Mouse (Mus musculus): ENCODE measurements at regions not wholly inside any gene's neighbourhood (a gene's known extent, or its start where the extent isn't known, plus 50 kb on each side); places are given as distances from the start of the nearest gene placed in this dataset.
A peak's percentile ranks its signal among the peaks of the same experiment; 100 is the strongest.

DNA sequence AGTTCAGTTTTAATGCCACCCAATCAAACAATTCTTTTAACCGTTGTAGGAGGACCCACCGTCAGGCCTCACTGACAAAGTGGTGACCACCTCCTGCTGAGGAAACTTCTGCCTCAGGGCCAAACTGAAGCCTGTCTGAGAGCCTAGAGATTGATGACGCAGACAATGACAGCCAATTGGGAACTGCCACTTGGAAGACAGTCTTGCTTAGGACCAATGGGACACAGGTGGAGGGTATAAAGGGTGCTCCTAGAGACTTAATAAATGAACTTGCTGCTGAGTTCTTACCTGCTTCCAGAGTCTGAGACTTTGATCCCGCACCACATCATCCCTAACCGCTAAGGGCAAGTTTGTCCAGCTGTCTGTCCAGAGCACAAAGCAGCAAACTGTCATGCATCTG, 80.0 kb downstream of the Tbx4 start:
- no peak for DNase-seq (ENCODE audit: low spot score)

DNA sequence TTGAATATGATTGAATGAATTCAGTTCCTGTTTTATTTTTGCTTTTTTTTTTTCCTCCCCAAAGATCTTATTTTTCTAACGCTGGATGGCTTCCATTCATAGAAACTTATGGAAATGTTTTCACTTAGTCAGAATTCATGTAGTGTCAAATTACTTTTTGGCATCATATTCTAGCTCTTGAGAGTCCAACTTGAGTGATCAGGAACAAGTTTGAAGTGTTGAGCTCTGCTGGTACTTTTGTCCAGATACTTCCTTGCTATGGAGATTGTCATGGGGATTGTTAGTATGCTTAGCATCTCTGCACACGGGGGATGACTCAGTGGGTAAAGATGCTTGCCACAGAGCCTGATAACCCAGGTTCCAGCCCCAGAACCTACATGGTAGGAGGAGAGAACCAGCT, 84.1 kb downstream of the Tbx4 start:
- DNase-seq (ENCODE audit: low spot score), result no peak

DNA sequence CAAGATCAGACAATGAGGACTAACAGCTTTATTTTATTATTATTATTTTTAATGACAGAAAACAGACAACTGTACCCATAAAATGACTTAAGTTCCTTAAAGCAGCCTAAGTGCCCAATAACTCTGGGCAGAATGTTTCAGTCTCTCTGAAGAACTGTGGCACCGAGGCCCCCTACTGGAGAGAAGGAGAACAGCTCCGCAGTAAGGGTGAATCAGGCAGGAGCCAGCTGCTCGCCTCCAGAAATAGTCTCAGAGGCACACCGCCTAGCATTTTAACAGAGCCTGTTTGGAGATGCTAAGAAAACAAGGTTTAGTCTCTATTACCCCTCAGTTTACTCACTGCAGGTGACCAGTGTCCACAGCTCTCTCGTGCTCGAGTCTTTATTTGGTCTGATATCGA, 86.2 kb downstream of the Tbx4 start:
- peak; percentile 56 for DNase-seq (ENCODE audit: low spot score)

DNA sequence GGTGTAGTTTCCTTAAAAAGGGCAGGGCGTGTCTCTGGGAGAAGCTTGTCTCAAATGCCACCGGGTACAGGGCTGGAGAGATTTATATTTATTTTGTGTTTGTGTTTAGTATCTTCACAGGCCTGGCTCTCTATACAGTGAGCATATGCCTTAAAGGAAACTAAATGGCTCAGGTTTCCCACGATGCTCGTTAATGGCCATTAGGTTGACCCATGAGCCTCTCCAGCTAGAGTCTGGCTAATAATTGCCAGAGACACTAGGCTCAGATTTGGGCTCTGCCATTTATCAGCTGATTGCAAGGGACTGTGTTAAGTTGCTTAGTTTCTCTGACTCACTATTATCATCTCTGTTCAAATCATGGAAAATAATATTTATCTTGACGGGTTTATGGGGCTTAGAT, 87.5 kb downstream of the Tbx4 start:
- DNase-seq (ENCODE audit: low spot score), result no peak

DNA sequence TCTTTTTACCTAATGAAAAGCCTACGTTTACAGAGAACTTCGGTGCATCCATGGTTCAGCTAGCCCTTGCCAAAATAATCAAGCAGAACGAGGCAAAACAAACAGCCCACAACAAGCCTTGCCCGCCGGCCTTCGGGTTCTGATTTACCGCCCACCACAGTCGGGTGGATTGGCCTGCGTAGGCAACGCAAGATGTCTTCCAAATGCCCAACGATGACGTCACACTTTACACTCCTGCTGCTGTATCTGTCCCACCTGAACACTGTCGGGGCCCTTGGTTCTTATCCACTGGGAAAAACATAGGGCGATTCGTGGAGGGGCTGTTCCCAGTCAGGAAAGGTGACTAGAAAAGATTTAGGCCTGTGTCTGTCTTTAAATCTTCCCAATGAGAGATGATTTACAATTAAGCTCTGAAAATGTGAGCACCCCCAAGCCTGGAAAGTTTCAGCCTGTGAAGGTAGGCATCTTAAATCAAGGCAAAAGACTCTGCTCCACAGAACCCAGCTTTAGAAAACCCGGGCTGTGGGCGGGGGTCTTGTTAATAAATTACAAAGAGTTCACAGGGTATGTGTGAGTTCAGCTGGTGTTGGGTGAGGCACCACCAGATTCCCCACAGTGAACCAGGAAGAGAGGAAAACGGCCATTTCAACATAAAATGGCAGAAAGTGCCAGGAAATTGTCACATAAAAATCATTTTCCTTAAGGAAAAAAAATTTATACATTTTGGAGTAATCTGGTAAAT, 90.6 kb downstream of the Tbx4 start:
- DNase-seq (ENCODE audit: low spot score), result no peak

DNA sequence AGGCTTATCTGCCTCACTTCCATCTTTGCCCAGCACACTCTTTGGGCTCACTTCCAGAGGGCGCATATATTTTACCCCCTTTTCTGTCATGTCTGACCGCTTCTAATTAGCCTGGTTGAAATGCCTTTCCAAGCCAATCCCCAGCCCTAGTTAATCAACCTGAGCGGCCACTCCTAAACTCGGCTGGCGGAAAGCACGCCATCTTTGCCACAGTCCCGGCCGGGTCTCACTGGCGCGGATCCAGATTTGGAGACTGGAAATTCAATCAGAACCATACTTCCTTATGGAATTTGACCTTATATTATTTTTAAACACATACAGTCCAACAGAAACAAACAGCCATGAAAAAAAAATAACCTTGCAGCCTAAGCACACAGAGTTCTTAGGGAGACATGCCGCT, 94.2 kb downstream of the Tbx4 start:
- no peak for DNase-seq (ENCODE audit: low spot score)

DNA sequence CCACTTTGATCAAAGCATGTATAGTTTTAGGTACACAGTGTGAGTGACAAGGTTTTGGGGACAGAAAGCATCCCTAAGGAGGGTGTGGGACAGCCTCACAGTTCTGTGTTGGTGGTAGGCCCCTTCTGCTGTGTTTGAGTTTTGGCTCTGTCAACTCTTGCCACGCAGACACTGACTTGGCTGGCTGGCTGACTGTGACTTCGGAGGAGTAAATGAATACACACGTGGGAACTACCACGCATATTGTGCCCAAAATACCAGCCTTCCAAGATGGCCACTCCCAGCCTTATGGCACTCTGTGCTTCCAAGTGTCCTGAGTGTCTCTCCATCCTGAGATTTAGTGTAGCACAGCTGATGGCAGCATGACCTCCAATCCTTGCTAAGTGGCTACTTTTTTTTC, 95.3 kb downstream of the Tbx4 start:
- no peak for DNase-seq (ENCODE audit: low spot score)

DNA sequence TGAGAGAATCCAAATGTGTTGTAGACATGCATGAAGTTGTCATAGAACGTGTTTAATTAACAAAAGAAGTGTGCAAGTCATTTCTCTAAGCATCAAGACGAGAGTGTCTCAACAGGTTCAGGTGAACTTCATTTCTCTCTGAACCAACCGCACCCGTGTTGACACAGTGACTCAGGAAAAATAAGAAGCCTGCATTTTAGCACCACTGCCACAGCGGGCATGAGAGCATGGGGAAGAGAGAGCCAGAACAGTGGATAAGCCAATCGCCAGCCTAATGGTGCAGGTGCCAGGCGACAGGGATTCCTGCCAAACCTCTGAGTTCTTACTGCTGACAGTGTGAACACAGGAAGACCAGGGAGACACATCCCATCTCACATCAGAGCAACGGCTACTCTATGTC, 100.1 kb downstream of the Tbx4 start:
- DNase-seq (ENCODE audit: low spot score), result no peak

DNA sequence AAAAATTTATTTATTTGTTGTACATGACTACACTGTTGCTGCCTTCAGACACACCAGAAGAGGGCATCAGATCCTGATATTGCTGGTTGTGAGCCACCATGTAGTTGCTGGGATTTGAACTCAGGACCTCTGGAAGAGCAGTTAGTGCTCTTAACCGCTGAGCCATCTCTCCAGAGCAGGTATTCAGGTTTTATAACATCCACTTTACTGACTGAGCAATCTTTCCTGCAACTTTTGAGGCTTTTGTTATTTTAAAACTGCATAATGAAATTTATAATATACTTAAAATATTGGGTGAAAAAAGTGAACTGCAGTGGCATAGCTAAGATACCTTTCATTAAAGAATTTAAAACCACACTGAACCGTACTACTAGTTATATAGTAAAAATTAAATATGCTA, 101.0 kb downstream of the Tbx4 start:
- DNase-seq (ENCODE audit: low spot score), result no peak

DNA sequence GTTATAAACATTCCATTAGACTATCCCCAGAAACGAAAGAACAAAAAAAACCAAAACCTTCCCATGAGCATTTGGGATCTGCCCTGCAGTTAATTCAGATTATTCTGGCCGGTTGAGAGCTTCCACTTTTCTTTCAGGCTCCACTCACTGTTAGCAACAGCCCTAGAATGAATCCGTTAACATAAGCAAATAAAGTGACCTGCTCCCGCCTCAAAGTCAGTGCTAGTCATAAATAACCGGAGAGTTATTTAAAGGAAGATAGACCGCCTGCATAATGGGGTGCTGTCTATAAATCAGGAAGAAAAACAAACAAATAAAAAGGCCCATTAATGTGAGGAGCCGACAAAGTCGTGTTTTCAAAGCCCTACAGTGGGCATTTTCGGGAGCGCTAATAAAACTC, 103.3 kb downstream of the Tbx4 start:
- DNase-seq (ENCODE audit: low spot score), result no peak

DNA sequence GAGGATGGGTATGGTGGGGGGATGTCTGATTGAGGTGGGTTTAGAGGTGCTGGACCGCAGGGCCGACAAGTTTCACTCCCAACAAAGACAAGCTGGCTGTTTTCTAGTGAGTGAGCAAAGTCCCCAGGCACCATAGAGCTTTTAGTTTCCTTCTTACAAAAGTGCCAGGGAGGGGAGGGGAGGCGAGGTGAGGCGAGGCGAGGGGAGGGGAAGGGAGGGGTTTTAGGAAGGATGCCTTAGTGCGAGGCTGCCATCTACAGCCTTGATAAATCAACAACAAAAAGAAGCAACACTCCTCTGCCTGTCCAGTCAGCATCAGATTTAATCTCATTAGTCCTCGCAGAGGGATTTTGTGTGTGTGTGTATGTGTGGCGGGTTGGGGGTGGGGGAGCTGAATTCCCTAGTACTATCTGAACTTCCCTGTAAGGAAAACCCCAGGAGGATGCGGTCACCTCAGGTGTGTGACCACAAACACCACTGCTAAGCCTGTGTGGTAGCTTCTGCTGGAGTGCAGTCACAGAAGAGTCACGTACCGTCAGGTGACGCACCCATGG, 103.8 kb downstream of the Tbx4 start:
- DNase-seq (ENCODE audit: low spot score), result peak; percentile 28

DNA sequence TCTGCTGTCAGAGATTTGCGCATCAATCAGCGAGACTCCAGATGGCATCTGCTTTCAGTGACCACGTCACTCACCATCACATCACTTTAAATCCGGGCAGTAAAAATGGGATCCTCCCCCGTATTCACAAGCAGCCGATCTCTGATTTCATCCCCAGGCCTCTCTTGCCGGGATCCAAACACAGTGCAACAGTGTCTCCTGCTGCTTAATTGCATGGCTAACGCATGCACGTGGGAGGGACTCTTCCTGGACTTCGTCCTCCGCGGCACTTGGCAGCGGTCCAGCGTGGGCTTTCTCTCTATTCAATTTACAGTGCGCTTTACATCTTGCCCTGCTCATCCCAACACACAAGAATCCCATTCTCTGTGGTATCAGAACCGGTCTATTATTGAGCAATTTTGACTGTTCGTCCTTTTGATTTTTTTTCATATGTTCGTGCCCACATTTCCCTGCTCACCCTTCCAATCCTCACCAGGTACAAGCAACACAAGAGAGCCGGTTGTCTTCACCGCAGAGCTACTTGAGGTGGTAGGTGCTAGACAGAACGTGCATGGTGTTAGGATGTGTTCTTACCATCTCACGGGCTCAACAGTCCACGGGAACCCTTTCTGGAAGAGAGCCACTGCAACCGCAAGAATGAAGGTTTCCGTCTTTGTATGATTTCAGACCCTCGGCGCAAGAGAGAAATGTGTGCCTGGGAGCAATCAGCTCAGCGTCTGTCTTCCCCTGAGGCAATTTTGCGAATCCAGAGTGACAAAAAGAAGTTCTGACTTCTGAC, 109.3 kb downstream of the Tbx4 start:
- DNase-seq (ENCODE audit: low spot score), result no peak

DNA sequence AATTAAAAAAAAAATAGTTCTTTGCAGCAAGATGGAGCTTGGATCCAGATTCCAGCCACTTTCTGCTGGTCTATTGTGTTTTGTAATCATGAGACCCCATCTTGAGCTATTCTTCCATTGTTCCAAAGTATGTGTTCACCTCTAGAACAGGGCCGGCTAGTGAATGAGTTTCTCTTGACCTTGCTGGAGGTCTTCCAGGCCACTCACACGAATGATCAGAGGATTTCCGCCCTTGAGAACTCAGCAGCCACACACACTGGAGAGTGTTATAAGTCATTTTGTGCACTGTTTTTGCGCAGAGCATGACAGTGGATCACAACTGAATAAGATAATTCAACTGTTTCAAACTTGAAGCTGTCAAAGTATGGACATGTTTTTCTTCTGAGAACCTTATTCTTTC, 110.5 kb downstream of the Tbx4 start:
- no peak for DNase-seq (ENCODE audit: low spot score)

DNA sequence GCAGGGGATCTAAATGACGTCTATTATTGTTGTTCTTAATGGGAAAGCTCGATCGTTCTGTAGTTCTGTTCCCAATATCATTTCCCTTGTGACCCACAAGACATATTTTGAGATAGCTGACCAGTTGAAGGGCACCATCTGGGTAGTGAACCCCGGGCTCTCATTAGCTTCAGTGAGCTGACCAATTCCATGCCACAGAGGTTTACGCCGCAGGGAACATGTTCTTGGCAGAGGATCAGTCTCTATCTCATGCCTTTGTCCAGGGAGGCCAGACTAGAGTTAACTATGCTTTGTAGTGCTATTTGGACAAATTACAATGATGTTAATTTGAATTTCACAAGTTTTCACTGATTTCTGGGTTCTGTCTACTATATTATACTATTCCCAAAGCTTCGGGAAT, 117.1 kb downstream of the Tbx4 start:
- DNase-seq (ENCODE audit: low spot score), result no peak

DNA sequence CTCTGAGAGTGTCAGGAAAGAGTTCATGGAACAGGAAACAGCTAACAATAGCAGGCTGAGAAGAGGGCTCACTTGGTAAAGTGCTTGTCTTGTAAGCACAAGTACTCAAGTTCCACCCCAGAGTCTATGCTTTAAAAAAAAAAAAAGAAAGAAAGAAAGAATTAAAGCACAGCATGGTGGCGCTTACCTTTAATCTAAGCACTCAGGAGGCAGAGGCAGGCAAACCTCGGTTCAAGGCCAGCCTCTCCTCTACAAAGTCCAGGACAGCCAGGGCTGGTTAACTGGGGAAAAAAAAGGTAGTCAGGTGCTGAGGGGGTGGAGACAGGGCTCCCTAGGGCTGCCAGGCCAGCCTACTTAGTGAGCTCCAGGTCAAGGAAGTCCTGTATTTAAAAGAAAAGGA, 119.1 kb downstream of the Tbx4 start:
- no peak for DNase-seq (ENCODE audit: low spot score)

DNA sequence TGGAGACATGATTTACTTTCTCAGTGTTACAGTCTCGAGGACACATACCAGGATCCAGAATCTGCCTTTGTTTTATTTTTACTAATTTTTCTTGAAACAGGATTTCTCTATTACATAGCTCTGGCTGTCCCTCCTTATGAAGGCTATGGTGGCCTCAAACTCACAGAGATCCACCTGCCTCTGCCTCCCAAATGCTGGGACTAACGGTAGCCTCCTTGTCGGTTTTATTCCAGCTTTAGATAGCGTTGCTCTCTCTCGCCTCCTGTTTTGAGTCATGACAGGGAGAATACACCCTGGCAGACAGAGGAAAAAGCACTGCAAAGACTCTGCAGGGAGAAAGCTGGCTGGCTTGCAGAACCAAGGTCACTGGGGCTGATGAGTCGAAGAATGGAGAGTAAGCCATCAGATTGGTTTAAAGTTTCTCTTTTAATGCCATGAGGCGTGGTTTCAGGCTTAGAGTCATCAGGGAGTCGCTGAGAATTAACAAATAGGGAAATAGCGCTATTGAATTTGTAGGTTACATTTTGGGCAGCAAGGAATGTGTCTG, 119.8 kb downstream of the Tbx4 start:
- no peak for DNase-seq (ENCODE audit: low spot score)

DNA sequence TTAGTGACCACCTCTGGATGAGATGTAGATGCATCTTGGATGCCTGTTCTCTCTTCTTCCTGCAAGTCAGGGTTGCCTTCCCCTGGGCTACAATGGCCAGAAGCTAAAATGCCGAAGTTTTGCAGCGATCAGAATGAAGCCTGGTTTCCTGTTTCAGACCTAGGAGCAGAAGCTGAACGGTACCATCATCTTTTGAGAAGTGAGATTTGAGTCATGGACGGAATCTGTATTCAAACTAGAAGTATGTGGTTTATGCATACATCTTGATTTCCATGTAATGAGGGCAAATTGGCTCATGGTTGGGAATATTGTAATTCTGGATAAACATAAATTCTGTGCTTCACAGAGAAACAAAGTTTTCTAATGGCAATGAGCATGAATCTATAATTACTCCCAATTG, 120.6 kb downstream of the Tbx4 start:
- no peak for DNase-seq (ENCODE audit: low spot score)
